ENCODE assay signal across 29 mouse cellular contexts in genomic region chr19:20944446-20944845, GRCm38 (mm10). TPM values are rescaled to one million over a fixed set of nuclear protein-coding genes. Genes with fewer than 3 reads are reported as not detected.
DNase-seq lines count a peak whose midpoint lies in the region; TF ChIP-seq lines count a peak whose summit lies in the region.
"Had no signal": no experiment of that assay in that cellular context is flagged by ENCODE, and none has a peak within 500 bp of the region (broad histone marks: within the 10 kb centered on the region; RNA-seq: fewer than 3 reads in every experiment).

No protein-coding gene starts in this region.

- H3K36me3 ChIP-seq in CH12.LX (replicated peaks in 1 of 2; ENCODE audit: control insufficient read depth in 1 of 2, insufficient read depth in 1 of 2, low read length in 1 of 2): no peaks in the 10 kb centered on the region
- H3K36me3 ChIP-seq in heart, embryonic 10.5 days: no peaks in the 10 kb centered on the region
- H3K36me3 ChIP-seq: embryonic facial prominence, embryonic 12.5 days; embryonic facial prominence, embryonic 15.5 days; forebrain, embryonic 15.5 days; G1E; heart, embryonic 13.5 days had no signal

- no peak for TF ChIP-seq POLR2A in CH12.LX (IDR thresholded peaks at IDR 0.05; ENCODE audit: low read depth, low read length)

- no peak for TF ChIP-seq EP300 in CH12.LX (IDR thresholded peaks at IDR 0.05; ENCODE audit: low read length)

- H3K27ac ChIP-seq in CH12.LX (ENCODE audit: insufficient read depth, low read depth): no peak overlapping the region
- no peak overlapping the region for H3K27ac ChIP-seq in heart, embryonic 10.5 days
- H3K27ac ChIP-seq: embryonic facial prominence, embryonic 12.5 days; embryonic facial prominence, embryonic 15.5 days; forebrain, embryonic 15.5 days; heart, embryonic 13.5 days; hindbrain, embryonic 14.5 days; hindbrain, postnatal 0 days had no signal

- dilution Hi-C loops in CH12.LX (cut with MboI; ENCODE audit: extremely low pct_ligation_motif_present, extremely low pct_unique_long_range_greater_than_20kb, low sequenced_read_pairs): no loop called here

- in situ Hi-C loops in CH12.LX (cut with MboI; ENCODE audit: low pct_ligation_motif_present, low pct_unique_long_range_greater_than_20kb, low sequenced_read_pairs): no loop called here

- TF ChIP-seq RAD21 in CH12.LX (IDR thresholded peaks at IDR 0.05; ENCODE audit: low read depth, low read length): no peak

- H3K27me3 ChIP-seq in CH12.LX (replicated peaks): no peaks in the 10 kb centered on the region
- no peaks in the 10 kb centered on the region for H3K27me3 ChIP-seq in heart, embryonic 10.5 days (ENCODE audit: insufficient read depth, poor library complexity, severe bottlenecking)
- H3K27me3 ChIP-seq: embryonic facial prominence, embryonic 12.5 days; embryonic facial prominence, embryonic 15.5 days; forebrain, embryonic 15.5 days; heart, embryonic 13.5 days had no signal

- WGBS in heart, embryonic 10.5 days: 55% methylated on average over 4 of the region's 4 CpGs

- H3K4me1 ChIP-seq in CH12.LX (ENCODE audit: control insufficient read depth in 1 of 2, insufficient read depth in 2 of 2): no peaks in the 10 kb centered on the region
- no peaks in the 10 kb centered on the region for H3K4me1 ChIP-seq in heart, embryonic 10.5 days
- H3K4me1 ChIP-seq: embryonic facial prominence, embryonic 12.5 days; embryonic facial prominence, embryonic 15.5 days; forebrain, embryonic 15.5 days; heart, embryonic 13.5 days had no signal

- no peak for TF ChIP-seq CTCF in CH12.LX (conservative IDR thresholded peaks at IDR 0.05 in 1 of 2, IDR thresholded peaks at IDR 0.05 in 1 of 2; ENCODE audit: low read depth in 2 of 2, low read length in 2 of 2)

- H3K4me2 ChIP-seq in CH12.LX (ENCODE audit: insufficient read depth, low read depth, poor library complexity, severe bottlenecking): no peak overlapping the region
- H3K4me2 ChIP-seq: embryonic facial prominence, embryonic 12.5 days; embryonic facial prominence, embryonic 15.5 days; forebrain, embryonic 15.5 days; heart, embryonic 13.5 days; hindbrain, embryonic 14.5 days had no signal

- peak; percentile 3 for DNase-seq in adrenal gland, adult 8-10 months
- DNase-seq in adrenal gland, postnatal 4 days (ENCODE audit: low spot score in 2 of 2): no peak
- DNase-seq in CH12.LX (ENCODE audit: extremely low read depth): peak; percentile 3
- peak; percentile 28 for DNase-seq in ZHBTc4 (ENCODE audit: low read depth, low spot score)
- no peak for DNase-seq in liver
- no peak for DNase-seq in urinary bladder, adult 2 months (ENCODE audit: low spot score)
- no peak for DNase-seq in heart, embryonic 10.5 days (ENCODE audit: low spot score)
- DNase-seq: cerebellum, adult 11 months; cerebellum, adult 2 months; cerebellum, adult 9-11 months; cerebellum, postnatal 25 days; gastrocnemius, postnatal 25 days; heart, adult 18-20 months; heart, postnatal 14 days; heart, postnatal 4 days; kidney, adult 18-20 months; kidney, adult 9 months had no signal

- H3K4me3 ChIP-seq in CH12.LX (replicated peaks in 1 of 3; ENCODE audit: low read depth in 2 of 3, low read length in 2 of 3, poor library complexity in 1 of 3): no peak overlapping the region
- H3K4me3 ChIP-seq in heart, embryonic 10.5 days: no peak overlapping the region
- H3K4me3 ChIP-seq: embryonic facial prominence, embryonic 12.5 days; embryonic facial prominence, embryonic 15.5 days; forebrain, embryonic 15.5 days; heart, embryonic 13.5 days had no signal

- H3K9ac ChIP-seq in CH12.LX (ENCODE audit: insufficient read depth, low read depth): no peak overlapping the region
- H3K9ac ChIP-seq: embryonic facial prominence, embryonic 12.5 days; embryonic facial prominence, embryonic 15.5 days; forebrain, embryonic 15.5 days; heart, embryonic 13.5 days; hindbrain, embryonic 14.5 days had no signal

- no peaks in the 10 kb centered on the region for H3K9me3 ChIP-seq in CH12.LX (replicated peaks; ENCODE audit: low read length)
- H3K9me3 ChIP-seq in heart, embryonic 10.5 days: no peaks in the 10 kb centered on the region
- H3K9me3 ChIP-seq: embryonic facial prominence, embryonic 12.5 days; embryonic facial prominence, embryonic 15.5 days; forebrain, embryonic 15.5 days; G1E; heart, embryonic 13.5 days had no signal

- no peaks in the 10 kb centered on the region for H3K79me2 ChIP-seq in CH12.LX (replicated peaks; ENCODE audit: control insufficient read depth, extremely low read depth, insufficient read depth, poor library complexity, severe bottlenecking)

TF ChIP-seq in CH12.LX, 34 proteins besides CTCF, POLR2A, EP300 and RAD21:
- TF ChIP-seq MEF2A (IDR thresholded peaks at IDR 0.05; ENCODE audit: borderline replicate concordance, low read depth, low read length) (no peak), ZC3H11A (IDR thresholded peaks at IDR 0.05; ENCODE audit: low read depth, low read length) (no peak), ZNF384 (IDR thresholded peaks at IDR 0.05; ENCODE audit: low read depth, low read length) (no peak), TCF12 (IDR thresholded peaks at IDR 0.05; ENCODE audit: low read depth, low read length) (no peak), NELFE (IDR thresholded peaks at IDR 0.05; ENCODE audit: low read depth, low read length) (no peak), MAZ (IDR thresholded peaks at IDR 0.05; ENCODE audit: low read depth, low read length) (no peak), JUN (IDR thresholded peaks at IDR 0.05; ENCODE audit: insufficient read depth, low read depth, low read length) (no peak), NRF1 (IDR thresholded peaks at IDR 0.05; ENCODE audit: low read depth, low read length) (no peak), E2F4 (IDR thresholded peaks at IDR 0.05; ENCODE audit: insufficient replicate concordance, low read depth, low read length) (no peak), CHD2 (IDR thresholded peaks at IDR 0.05; ENCODE audit: low read length) (no peak), HCFC1 (IDR thresholded peaks at IDR 0.05; ENCODE audit: low read depth, low read length) (no peak), SIN3A (IDR thresholded peaks at IDR 0.05; ENCODE audit: low read length) (no peak), RCOR1 (conservative IDR thresholded peaks at IDR 0.05; ENCODE audit: low read depth, low read length) (no peak)

RNA-seq across cellular contexts. Expression of gene Tmc1, which starts 9.6 kb away (rescaled TPM):
- total RNA-seq in adrenal gland, adult 8-10 months (2022): under 1 TPM; 0.15 to 0.30 (median 0.23) TPM
- total RNA-seq in adrenal gland, postnatal 4 days (2021): under 1 TPM; 0.23 to 0.62 TPM
- total RNA-seq in CH12.LX (2012; rRNA removed) (not detected in 2 replicates), CH12.LX (2014; rRNA removed) (0.11 and 0.15 TPM in 2 replicates)
- polyA plus RNA-seq in CH12.LX (2012; ENCODE audit: insufficient read length, low read depth): 0.05 and 0.27 TPM in 2 replicates
- polyA plus RNA-seq in urinary bladder, adult 2 months (2012; rRNA removed): 0.21 and 0.25 TPM in 2 replicates
- not detected in 2 replicates for polyA plus RNA-seq in heart, embryonic 10.5 days (2016; fragmentation: Nextera tagmentation; extraction: Ambion mirVana)
- total RNA-seq: common myeloid progenitor, adult 5-6 weeks; gastrocnemius, adult 8-10 months; gastrocnemius, postnatal 25 days; heart, adult 18-20 months; heart, postnatal 14 days; heart, postnatal 4 days had no signal
- polyA plus RNA-seq: C2C12; G1E; heart, embryonic 16.5 days; Patski had no signal

Comparison
In these comparisons a context has a peak if more than half of its experiments do, and no peak if none do; other contexts are left out.
1. DNase-seq: peak in adrenal gland, adult 8-10 months (single experiment), CH12.LX (single experiment) and ZHBTc4 (single experiment); none in adrenal gland, postnatal 4 days (0 of 2), liver (single experiment), urinary bladder, adult 2 months (single experiment) and heart, embryonic 10.5 days (single experiment).